Mouse (Mus musculus) heart, embryonic 16.5 days (tissue): Measurements from ENCODE around the gene Alppl2. TPM values are rescaled to one million over a fixed set of nuclear protein-coding genes. Genes with fewer than 3 reads are reported as not detected.
A peak's percentile ranks its signal among the peaks of the same experiment; 100 is the strongest.

Experiments
- ATAC-seq: fragments of 200-750 bp; cut with Nextera tagmentation; replicated peaks from 2 replicates; pipeline ENCODE4 v1.8.0; 2017; ENCODE audit warnings: moderate number of reproducible peaks; ENCODE audit not compliant: insufficient read depth, low FRiP score; ENCODE audit errors: extremely low read depth
- H3K27ac ChIP-seq: fragments of 300-500 bp; sonication (generic); 2 replicates; pipeline ENCODE4 v1.5.1; 2014; ENCODE audit warnings: mild to moderate bottlenecking, low read length, control low read depth, moderate library complexity
- H3K27me3 ChIP-seq: fragments of 300-500 bp; sonication (generic); 2 replicates; pipeline ENCODE4 v1.6.1; 2014; ENCODE audit warnings: low read length, mixed read lengths; ENCODE audit not compliant: control insufficient read depth, insufficient read depth
- H3K36me3 ChIP-seq: fragments of 300-500 bp; sonication (generic); 2 replicates; pipeline ENCODE4 v1.6.1; 2014; ENCODE audit not compliant: control insufficient read depth, insufficient read depth
- H3K4me1 ChIP-seq: fragments of 300-500 bp; sonication (generic); 2 replicates; pipeline ENCODE4 v1.6.1; 2014; ENCODE audit warnings: low read length, mixed read lengths; ENCODE audit not compliant: control insufficient read depth, insufficient read depth
- H3K4me2 ChIP-seq: fragments of 300-500 bp; sonication (generic); 2 replicates; pipeline ENCODE4 v1.6.1; 2014; ENCODE audit warnings: low read depth, mild to moderate bottlenecking, control low read depth, low read length
- H3K4me3 ChIP-seq: fragments of 300-500 bp; sonication (generic); 2 replicates; pipeline ENCODE4 v1.5.1; 2014; ENCODE audit warnings: mild to moderate bottlenecking, control low read depth, low read length
- H3K9ac ChIP-seq: fragments of 300-500 bp; sonication (generic); 2 replicates; pipeline ENCODE4 v1.6.1; 2014; ENCODE audit warnings: low read length, control low read depth
- H3K9me3 ChIP-seq: fragments of 300-500 bp; sonication (generic); replicated peaks from 2 replicates; pipeline ENCODE4 v1.6.1; 2016; ENCODE audit warnings: low read length; ENCODE audit not compliant: control insufficient read depth
- WGBS: fragments of 180-500 bp; shearing (Covaris S2); extraction: QIAGEN DNeasy Blood & Tissue Kit; methylation state at CpG from one replicate; pipeline ENCODE4 v1.1.7; 2014; 5-methylcytosine and 5-hydroxymethylcytosine counted together
- polyA plus RNA-seq: library from polyadenylated mRNA; unstranded; fragments of >200 nt; fragmentation: Nextera tagmentation; extraction: Ambion mirVana; gene quantifications from 2 replicates; pipeline ENCODE4 v1.2.1, GENCODE M21; 2015

Alppl2 gene
- polyA plus RNA-seq, 1 experiment from 2014 or later, result not detected

GRCm38 (mm10) chr1:87102114-87102513 lies 12.4 kb upstream of the Alppl2 start:
- H3K4me3 ChIP-seq, result no peak overlapping the region
- no peaks in the 10 kb centered on the region for H3K36me3 ChIP-seq
- no peak for ATAC-seq
- H3K4me1 ChIP-seq, result 0 out of 2 replicates have a peak, but pooled peaks cover 3% of the 10 kb centered on the region
- no peak overlapping the region for H3K27ac ChIP-seq
- no peaks in the 10 kb centered on the region for H3K9me3 ChIP-seq
- H3K9ac ChIP-seq, result no peak overlapping the region
- H3K27me3 ChIP-seq, result peaks cover 11% of the 10 kb centered on the region; the same call in 1 of the 2 replicates
- 80% methylated on average over 3 of the region's 3 CpGs for WGBS
- no peak overlapping the region for H3K4me2 ChIP-seq

- Histone ChIP-seq H3K9me3 (no peaks in the 10 kb centered on the region), H3K4me1 (0 out of 2 replicates have a peak, but pooled peaks cover 3% of the 10 kb centered on the region), H3K27me3 (peaks cover 11% of the 10 kb centered on the region; the same call in 1 of the 2 replicates), H3K9ac (no peak within 1 kb of the TSS), H3K4me2 (no peak within 1 kb of the TSS), H3K27ac (no peak within 1 kb of the TSS), H3K4me3 (no peak within 1 kb of the TSS), H3K36me3 (no peaks in the 10 kb centered on the region)
- ATAC-seq, result no peak
- 69% methylated on average over 1 of the region's 1 CpGs for WGBS
Measured at GRCm38 (mm10) chr1:87101411-87101810, 11.7 kb upstream of the Alppl2 start, which contains the start of gene Alpi. Gene Alpi (minus strand): TSS chr1:87101606.

GRCm38 (mm10) chr1:87098358-87098975 lies 8.7 kb upstream of the Alppl2 start:
- Histone ChIP-seq H3K9me3 (no peaks in the 10 kb centered on the region), H3K4me2 (peak overlapping the region; percentile 46), H3K4me3 (no peak overlapping the region), H3K27ac (no peak overlapping the region), H3K9ac (no peak overlapping the region), H3K36me3 (no peaks in the 10 kb centered on the region), H3K27me3 (peaks cover 13% of the 10 kb centered on the region; the same call in 1 of the 2 replicates), H3K4me1 (0 out of 2 replicates have a peak, but pooled peaks cover 3% of the 10 kb centered on the region)
- WGBS, result 13% methylated on average over 30 of the region's 30 CpGs
- ATAC-seq, result no peak; the same call in 1 of the 2 replicates

DNA sequence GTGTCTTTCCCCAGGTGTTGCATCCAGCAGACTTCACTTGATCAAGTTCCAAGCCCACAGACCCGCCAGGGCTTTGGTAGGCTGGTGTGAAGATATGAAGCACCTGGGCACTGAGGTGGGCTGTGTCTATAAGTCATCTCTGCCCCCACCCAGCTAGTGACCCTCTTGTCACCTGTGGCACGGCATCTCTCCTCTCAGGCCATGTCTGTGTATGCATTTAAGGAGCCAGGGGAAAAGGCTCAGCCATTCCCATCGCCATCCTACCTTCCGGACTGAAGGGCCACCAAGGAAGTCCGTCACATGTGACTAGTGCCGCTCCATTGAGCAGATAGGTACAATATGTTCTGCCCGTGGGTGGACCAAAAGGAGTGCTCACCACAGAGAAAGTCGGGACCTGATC lies 5.9 kb upstream of the Alppl2 start:
- Histone ChIP-seq H3K4me3 (no peak overlapping the region), H3K4me2 (no peak overlapping the region), H3K9me3 (no peaks in the 10 kb centered on the region), H3K27ac (no peak overlapping the region), H3K9ac (no peak overlapping the region), H3K27me3 (peaks cover 13% of the 10 kb centered on the region; the same call in 1 of the 2 replicates), H3K36me3 (no peaks in the 10 kb centered on the region), H3K4me1 (0 out of 2 replicates have a peak, but pooled peaks cover 3% of the 10 kb centered on the region)
- WGBS, result 80% methylated on average over 8 of the region's 8 CpGs
- ATAC-seq, result no peak

DNA sequence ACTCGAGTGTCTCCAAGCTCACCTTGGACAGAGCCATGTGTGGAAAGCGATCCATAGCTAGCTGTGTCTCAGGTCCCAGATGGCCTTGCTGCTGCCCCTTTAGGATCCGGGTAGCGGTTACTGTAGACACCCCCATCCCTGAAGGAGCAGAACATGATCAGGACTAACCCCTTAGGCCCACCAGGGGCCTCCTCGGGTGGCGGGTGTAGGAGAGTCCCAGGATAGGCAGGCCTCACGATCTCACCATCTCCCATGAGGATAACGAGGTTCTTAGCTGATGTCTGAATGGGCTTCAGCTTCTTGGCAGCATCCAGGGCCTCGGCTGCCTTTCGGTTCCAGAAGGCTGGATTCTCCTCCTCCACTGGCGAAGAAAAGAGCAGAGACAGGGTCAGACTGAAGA lies 477 bp downstream of the Alppl2 start:
- H3K4me1 ChIP-seq, result no peaks in the 10 kb centered on the region
- H3K4me3 ChIP-seq, result no peak overlapping the region
- no peak overlapping the region for H3K9ac ChIP-seq
- no peak overlapping the region for H3K27ac ChIP-seq
- WGBS, result 87% methylated on average over 11 of the region's 11 CpGs
- H3K9me3 ChIP-seq, result no peaks in the 10 kb centered on the region
- H3K36me3 ChIP-seq, result no peaks in the 10 kb centered on the region
- H3K4me2 ChIP-seq, result no peak overlapping the region
- no peak for ATAC-seq
- H3K27me3 ChIP-seq, result no peaks in the 10 kb centered on the region

- Histone ChIP-seq H3K27me3 (no peaks in the 10 kb centered on the region), H3K36me3 (no peaks in the 10 kb centered on the region), H3K9ac (no peak overlapping the region), H3K4me2 (no peak overlapping the region), H3K4me1 (no peaks in the 10 kb centered on the region), H3K4me3 (no peak overlapping the region), H3K27ac (no peak overlapping the region), H3K9me3 (no peaks in the 10 kb centered on the region)
- WGBS, result 67% methylated on average over 17 of the region's 17 CpGs
- ATAC-seq, result no peak
Measured at GRCm38 (mm10) chr1:87086964-87087363, 2.8 kb downstream of the Alppl2 start.

DNA sequence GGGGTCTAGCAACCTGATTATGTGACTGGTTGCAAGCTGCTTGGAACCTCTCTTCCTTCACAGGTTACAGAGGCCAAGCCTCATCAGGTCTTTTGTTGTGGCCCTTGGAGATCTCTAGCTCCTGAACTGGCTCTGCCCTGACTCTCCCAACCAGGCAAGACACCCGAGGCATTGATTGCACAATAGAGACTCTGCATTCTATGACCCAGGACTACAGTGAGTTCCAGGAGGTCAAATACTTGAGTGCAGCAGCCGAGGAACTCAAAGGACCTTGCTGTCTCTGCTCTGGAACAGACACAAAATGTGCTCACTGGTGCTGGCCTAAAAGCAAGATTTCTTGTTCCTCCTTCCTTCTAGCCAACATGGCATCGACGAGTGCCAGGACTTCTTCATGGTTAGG lies 3.5 kb downstream of the Alppl2 start:
- H3K4me1 ChIP-seq, result no peaks in the 10 kb centered on the region
- no peak overlapping the region for H3K4me3 ChIP-seq
- no peak overlapping the region for H3K27ac ChIP-seq
- no peak overlapping the region for H3K9ac ChIP-seq
- H3K36me3 ChIP-seq, result no peaks in the 10 kb centered on the region
- H3K4me2 ChIP-seq, result no peak overlapping the region
- 65% methylated on average over 4 of the region's 4 CpGs for WGBS
- H3K9me3 ChIP-seq, result no peaks in the 10 kb centered on the region
- no peak for ATAC-seq
- no peaks in the 10 kb centered on the region for H3K27me3 ChIP-seq

DNA sequence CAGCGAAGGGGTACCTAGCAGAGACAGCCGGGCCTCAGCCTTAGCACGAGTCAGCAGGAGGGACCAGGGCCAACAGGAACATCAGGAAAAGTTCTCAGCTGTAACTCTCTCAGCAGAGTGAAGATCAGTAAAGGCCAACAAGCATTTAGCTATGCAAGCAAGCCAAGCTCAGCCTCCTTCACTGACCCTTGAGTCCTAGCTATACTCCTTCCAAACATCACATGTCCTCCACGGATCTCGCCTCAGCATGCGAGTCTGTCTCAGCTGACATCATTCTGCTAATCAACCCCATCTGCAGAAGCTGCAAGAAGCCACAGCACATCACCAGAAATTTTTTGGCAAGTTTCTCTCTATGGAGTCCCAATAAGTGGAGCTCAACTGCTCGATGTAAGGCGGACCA lies 16.0 kb downstream of the Alppl2 start:
- WGBS, result 81% methylated on average over 8 of the region's 8 CpGs
- Histone ChIP-seq H3K4me1 (no peaks in the 10 kb centered on the region), H3K9ac (no peak overlapping the region), H3K27me3 (no peaks in the 10 kb centered on the region), H3K4me3 (no peak overlapping the region), H3K36me3 (no peaks in the 10 kb centered on the region), H3K27ac (no peak overlapping the region), H3K9me3 (no peaks in the 10 kb centered on the region), H3K4me2 (no peak overlapping the region)
- ATAC-seq, result no peak

GRCm38 (mm10) chr1:87070720-87071119 lies 19.0 kb downstream of the Alppl2 start:
- H3K27ac ChIP-seq, result no peak overlapping the region
- H3K4me3 ChIP-seq, result no peak overlapping the region
- H3K27me3 ChIP-seq, result no peaks in the 10 kb centered on the region
- no peak overlapping the region for H3K4me2 ChIP-seq
- 49% methylated on average over 16 of the region's 16 CpGs for WGBS
- H3K4me1 ChIP-seq, result no peaks in the 10 kb centered on the region
- H3K36me3 ChIP-seq, result no peaks in the 10 kb centered on the region
- H3K9me3 ChIP-seq, result no peaks in the 10 kb centered on the region
- no peak overlapping the region for H3K9ac ChIP-seq
- ATAC-seq, result no peak
